Mouse (Mus musculus) hindbrain, embryonic 14.5 days (tissue): Measurements from ENCODE around the gene Pms2. TPM values are rescaled to one million over a fixed set of nuclear protein-coding genes. Genes with fewer than 3 reads are reported as not detected.

ENCODE experiments used
- ATAC-seq: fragments of 200-750 bp; cut with Nextera tagmentation; 2 replicates; pipeline ENCODE4 v1.8.0; 2017; ENCODE audit warnings: moderate number of reproducible peaks, mild to moderate bottlenecking, moderate TSS enrichment, moderate library complexity; ENCODE audit not compliant: low FRiP score
- DNase-seq: peaks from one replicate; pipeline ENCODE4 v3.0.0-alpha.2; 2015; ENCODE audit warnings: low spot score
- H3K27ac ChIP-seq: fragments of 300-500 bp; sonication (generic); 2 replicates; pipeline ENCODE4 v1.5.1; 2014; ENCODE audit warnings: mild to moderate bottlenecking, moderate library complexity
- H3K27me3 ChIP-seq: fragments of 300-500 bp; sonication (generic); 2 replicates; pipeline ENCODE4 v1.6.1; 2014; ENCODE audit warnings: mild to moderate bottlenecking, low read length, mixed read lengths; ENCODE audit not compliant: control insufficient read depth, insufficient read depth
- H3K36me3 ChIP-seq: fragments of 300-500 bp; sonication (generic); replicated peaks from 2 replicates; pipeline ENCODE4 v1.6.1; 2014; ENCODE audit not compliant: control insufficient read depth, insufficient read depth
- H3K4me1 ChIP-seq: fragments of 300-500 bp; sonication (generic); replicated peaks from 2 replicates; pipeline ENCODE4 v1.6.1; 2014; ENCODE audit warnings: antibody characterized with exemption, low read length, mixed read lengths; ENCODE audit not compliant: control insufficient read depth, insufficient read depth
- H3K4me2 ChIP-seq: fragments of 300-500 bp; sonication (generic); replicated peaks from 2 replicates; pipeline ENCODE4 v1.6.1; 2014; ENCODE audit warnings: mild to moderate bottlenecking, moderate library complexity
- H3K4me3 ChIP-seq: fragments of 300-500 bp; sonication (generic); replicated peaks from 2 replicates; pipeline ENCODE4 v1.5.1; 2014; ENCODE audit warnings: mild to moderate bottlenecking, low read length
- H3K9ac ChIP-seq: fragments of 300-500 bp; sonication (generic); 2 replicates; pipeline ENCODE4 v1.6.1; 2014
- H3K9me3 ChIP-seq: fragments of 300-500 bp; sonication (generic); 2 replicates; pipeline ENCODE4 v1.6.1; 2016; ENCODE audit warnings: low read length; ENCODE audit not compliant: control insufficient read depth
- WGBS: fragments of 180-500 bp; shearing (Covaris S2); extraction: QIAGEN DNeasy Blood & Tissue Kit; methylation state at CpG from one replicate; pipeline ENCODE4 v1.1.7; 2014; 5-methylcytosine and 5-hydroxymethylcytosine counted together
- polyA plus RNA-seq: library from polyadenylated mRNA; unstranded; fragments of >200 nt; fragmentation: Nextera tagmentation; extraction: Ambion mirVana; gene quantifications from 2 replicates; pipeline ENCODE4 v1.2.1, GENCODE M21; 2014

Gene Pms2
- polyA plus RNA-seq, 1 experiment from 2014 or later, result 29.3 TPM

- no peak for DNase-seq
- no peak overlapping the region for H3K4me2 ChIP-seq
- H3K27ac ChIP-seq, result no peak overlapping the region
- H3K9me3 ChIP-seq, result no peaks in the 10 kb centered on the region
- H3K9ac ChIP-seq, result no peak overlapping the region
- no peaks in the 10 kb centered on the region for H3K36me3 ChIP-seq
- H3K27me3 ChIP-seq, result no peaks in the 10 kb centered on the region
- ATAC-seq, result no peak
- no peak overlapping the region for H3K4me3 ChIP-seq
- 91% methylated on average over 11 of the region's 11 CpGs for WGBS
- no peaks in the 10 kb centered on the region for H3K4me1 ChIP-seq
These were observed 66.5 kb downstream of the Pms2 start for GRCm38 (mm10) chr5:143976232-143976631.

GRCm38 (mm10) chr5:143976726-143977431 is 67.1 kb downstream of the Pms2 start:
- H3K4me3 ChIP-seq, result no peak overlapping the region
- no peaks in the 10 kb centered on the region for H3K36me3 ChIP-seq
- no peak overlapping the region for H3K9ac ChIP-seq
- H3K9me3 ChIP-seq, result no peaks in the 10 kb centered on the region
- no peaks in the 10 kb centered on the region for H3K4me1 ChIP-seq
- H3K4me2 ChIP-seq, result no peak overlapping the region
- DNase-seq (no peak), ATAC-seq (no peak)
- H3K27ac ChIP-seq, result no peak overlapping the region
- H3K27me3 ChIP-seq, result no peaks in the 10 kb centered on the region
- 78% methylated on average over 16 of the region's 16 CpGs for WGBS

GRCm38 (mm10) chr5:143980858-143981257 is 71.1 kb downstream of the Pms2 start:
- 28% methylated on average over 9 of the region's 9 CpGs for WGBS
- no peak overlapping the region for H3K4me3 ChIP-seq
- H3K27ac ChIP-seq, result no peak overlapping the region
- ATAC-seq (no peak), DNase-seq (no peak)
- H3K9ac ChIP-seq, result no peak overlapping the region
- no peak overlapping the region for H3K4me2 ChIP-seq
- no peaks in the 10 kb centered on the region for H3K4me1 ChIP-seq
- H3K9me3 ChIP-seq, result no peaks in the 10 kb centered on the region
- H3K27me3 ChIP-seq, result no peaks in the 10 kb centered on the region
- peaks cover 30% of the 10 kb centered on the region for H3K36me3 ChIP-seq

GRCm38 (mm10) chr5:143982361-143982760 is 72.6 kb downstream of the Pms2 start:
- H3K9ac ChIP-seq, result no peak overlapping the region
- no peak for DNase-seq
- H3K4me1 ChIP-seq, result no peaks in the 10 kb centered on the region
- 90% methylated on average over 2 of the region's 2 CpGs for WGBS
- H3K36me3 ChIP-seq, result peaks cover 44% of the 10 kb centered on the region
- no peak overlapping the region for H3K27ac ChIP-seq
- no peak overlapping the region for H3K4me2 ChIP-seq
- H3K4me3 ChIP-seq, result no peak overlapping the region
- no peak for ATAC-seq
- no peaks in the 10 kb centered on the region for H3K9me3 ChIP-seq
- no peaks in the 10 kb centered on the region for H3K27me3 ChIP-seq

Other genes with a start within 250 kb of the Pms2 start
- 29.1 and 30.0 TPM in 2 replicates for gene Usp42, start 177.7 kb upstream of the Pms2 start, polyA plus RNA-seq
- 48.0 and 52.9 TPM in 2 replicates for gene Eif2ak1, start 92.2 kb upstream of the Pms2 start, polyA plus RNA-seq
- 0.23 and 0.55 TPM in 2 replicates for gene Ankrd61, start 12.3 kb upstream of the Pms2 start, polyA plus RNA-seq
- gene Aimp2, start 117 bp upstream of the Pms2 start, polyA plus RNA-seq, result 86.7 and 87.4 TPM in 2 replicates
- 1.6 and 2.5 TPM in 2 replicates for gene Gm42421, start 18.2 kb downstream of the Pms2 start, polyA plus RNA-seq
- gene Rsph10b, start 23.1 kb downstream of the Pms2 start, polyA plus RNA-seq, result 3.9 and 4.5 TPM in 2 replicates
- gene Ccz1, start 104.9 kb downstream of the Pms2 start, polyA plus RNA-seq, result 83.0 and 83.3 TPM in 2 replicates
- gene Ocm, start 116.7 kb downstream of the Pms2 start, polyA plus RNA-seq, result not detected in 2 replicates
- 10.8 and 11.2 TPM in 2 replicates for gene Lmtk2, start 190.5 kb downstream of the Pms2 start, polyA plus RNA-seq